Mouse (Mus musculus) intestine, embryonic 16.5 days (tissue): ENCODE data around the gene Diras1. TPM values are rescaled to one million over a fixed set of nuclear protein-coding genes. Genes with fewer than 3 reads are reported as not detected.
A peak's percentile ranks its signal among the peaks of the same experiment; 100 is the strongest.

Experiments used
- ATAC-seq: fragments of 200-750 bp; cut with Nextera tagmentation; 2 replicates; pipeline ENCODE4 v1.8.0; 2017; ENCODE audit warnings: moderate TSS enrichment, moderate library complexity
- H3K27ac ChIP-seq: fragments of 300-500 bp; sonication (generic); 2 replicates; pipeline ENCODE4 v1.5.1; 2014; ENCODE audit warnings: mild to moderate bottlenecking, low read length
- H3K27me3 ChIP-seq: fragments of 300-500 bp; sonication (generic); replicated peaks from 2 replicates; pipeline ENCODE4 v1.6.1; 2014; ENCODE audit warnings: low read length, control low read depth, mixed read lengths; ENCODE audit not compliant: control insufficient read depth, insufficient read depth
- H3K36me3 ChIP-seq: fragments of 300-500 bp; sonication (generic); 2 replicates; pipeline ENCODE4 v1.6.1; 2014; ENCODE audit warnings: low read length, control low read depth; ENCODE audit not compliant: control insufficient read depth, insufficient read depth
- H3K4me1 ChIP-seq: fragments of 300-500 bp; sonication (generic); 2 replicates; pipeline ENCODE4 v1.6.1; 2014; ENCODE audit warnings: low read length, control low read depth, mixed read lengths; ENCODE audit not compliant: control insufficient read depth, insufficient read depth
- H3K4me2 ChIP-seq: fragments of 300-500 bp; sonication (generic); 2 replicates; pipeline ENCODE4 v1.6.1; 2014; ENCODE audit warnings: low read depth, low read length, control low read depth
- H3K4me3 ChIP-seq: fragments of 300-500 bp; sonication (generic); 2 replicates; pipeline ENCODE4 v1.5.1; 2014; ENCODE audit warnings: mild to moderate bottlenecking, low read length
- H3K9ac ChIP-seq: fragments of 300-500 bp; sonication (generic); 2 replicates; pipeline ENCODE4 v1.6.1; 2014; ENCODE audit warnings: low read depth, low read length
- H3K9me3 ChIP-seq: fragments of 300-500 bp; sonication (generic); 2 replicates; pipeline ENCODE4 v1.6.1; 2016; ENCODE audit warnings: low read length, control low read depth; ENCODE audit not compliant: control insufficient read depth
- WGBS: fragments of 180-500 bp; shearing (Covaris S2); extraction: QIAGEN DNeasy Blood & Tissue Kit; methylation state at CpG from one replicate; pipeline ENCODE4 v1.1.7; 2014; 5-methylcytosine and 5-hydroxymethylcytosine counted together
- polyA plus RNA-seq: library from polyadenylated mRNA; unstranded; fragments of >200 nt; fragmentation: Nextera tagmentation; extraction: Ambion mirVana; gene quantifications from 2 replicates; pipeline ENCODE4 v1.2.1, GENCODE M21; 2015

The Diras1 gene
- polyA plus RNA-seq, 1 experiment from 2014 or later: 0.92 TPM

DNA sequence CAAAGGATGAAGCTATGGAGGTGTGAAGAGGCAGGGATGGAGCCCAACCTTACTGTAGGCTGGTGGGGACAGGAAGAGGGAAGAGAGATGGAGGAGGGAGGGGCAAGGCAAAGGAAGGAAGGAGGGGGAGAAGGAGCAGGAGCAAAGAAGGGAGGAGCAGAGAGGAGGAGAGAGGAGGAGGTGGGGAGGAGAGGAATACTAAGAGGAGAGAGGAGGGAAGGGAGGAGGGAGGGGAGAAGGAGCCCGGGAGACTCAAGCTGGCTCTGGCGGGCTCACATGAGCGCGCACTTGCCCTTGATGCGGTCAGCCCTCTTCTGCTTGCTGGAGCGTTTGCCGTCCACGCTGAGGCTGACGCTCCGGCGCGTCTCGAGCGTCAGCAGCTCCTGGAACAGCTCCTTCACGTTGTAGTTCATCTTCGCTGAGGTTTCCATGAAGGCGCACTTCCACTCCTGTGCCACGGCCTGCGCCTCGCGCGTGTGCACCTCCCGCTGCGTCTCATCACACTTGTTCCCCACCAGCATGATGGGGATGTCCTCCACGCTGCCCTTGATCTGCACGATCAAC, 3.8 kb downstream of the Diras1 start:
- Histone ChIP-seq H3K9me3 (no peaks in the 10 kb centered on the region), H3K4me2 (no peak overlapping the region), H3K36me3 (no peaks in the 10 kb centered on the region)

DNA sequence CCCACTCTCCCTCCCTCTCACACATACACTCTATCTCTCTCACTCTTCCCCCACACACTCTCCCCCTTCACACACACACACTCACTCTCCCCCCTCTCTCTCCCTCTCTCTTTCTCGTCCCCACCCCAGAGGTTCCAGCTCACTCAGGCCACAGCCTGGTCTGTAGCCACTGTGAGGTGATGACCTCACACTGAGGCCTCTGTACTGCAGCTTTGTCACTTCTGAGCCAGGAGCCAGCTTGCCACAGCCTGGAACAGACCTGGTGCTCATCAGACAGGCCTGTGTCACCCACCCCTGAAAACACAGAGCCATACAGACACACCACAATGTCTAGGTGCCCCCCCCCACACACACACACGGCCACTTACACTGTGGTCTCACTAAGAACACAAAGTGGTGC, 5.3 kb downstream of the Diras1 start:
- Histone ChIP-seq H3K4me3 (no peak overlapping the region), H3K27me3 (peaks cover 21% of the 10 kb centered on the region), H3K4me1 (no peaks in the 10 kb centered on the region), H3K36me3 (no peaks in the 10 kb centered on the region), H3K9me3 (no peaks in the 10 kb centered on the region), H3K9ac (no peak overlapping the region), H3K4me2 (no peak overlapping the region), H3K27ac (no peak overlapping the region)
- no peak for ATAC-seq
- 64% methylated on average over 2 of the region's 2 CpGs for WGBS

More for the DNA sequence above, 3.8 kb downstream of the Diras1 start:
- no peak for ATAC-seq
- no peaks in the 10 kb centered on the region for H3K4me1 ChIP-seq
- H3K9ac ChIP-seq: no peak overlapping the region
- H3K27ac ChIP-seq: no peak overlapping the region
- peaks cover 30% of the 10 kb centered on the region for H3K27me3 ChIP-seq
- 13% methylated on average over 26 of the region's 26 CpGs for WGBS
- H3K4me3 ChIP-seq: no peak overlapping the region

DNA sequence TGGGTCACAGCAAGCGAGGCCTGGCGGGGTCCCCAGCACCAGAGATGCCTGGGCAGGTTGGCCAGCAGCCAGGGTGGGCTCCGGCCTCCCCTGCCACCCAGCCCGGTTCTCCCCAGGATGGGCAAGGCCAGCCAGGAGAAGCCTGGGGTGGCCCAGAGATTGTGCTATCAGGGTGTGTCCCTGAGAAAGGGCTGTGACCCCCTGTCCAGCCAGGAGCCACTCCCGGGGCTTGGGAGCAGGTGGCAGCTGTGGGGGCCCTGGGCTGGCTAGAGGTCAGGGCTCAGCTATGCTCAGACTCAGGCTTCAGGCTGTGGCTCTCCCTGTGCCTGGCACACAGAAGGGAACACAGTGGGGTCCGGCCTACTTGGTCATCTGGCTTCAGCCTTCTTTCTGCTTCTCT, 5.8 kb downstream of the Diras1 start:
- H3K27me3 ChIP-seq: peaks cover 16% of the 10 kb centered on the region; the same call in 1 of the 2 replicates
- H3K4me3 ChIP-seq: no peak overlapping the region
- no peak overlapping the region for H3K27ac ChIP-seq
- H3K9me3 ChIP-seq: no peaks in the 10 kb centered on the region
- no peaks in the 10 kb centered on the region for H3K4me1 ChIP-seq
- 62% methylated on average over 6 of the region's 6 CpGs for WGBS
- no peaks in the 10 kb centered on the region for H3K36me3 ChIP-seq
- ATAC-seq: no peak
- no peak overlapping the region for H3K4me2 ChIP-seq
- no peak overlapping the region for H3K9ac ChIP-seq

GRCm38 (mm10) chr10:81018326-81018725, 7.1 kb downstream of the Diras1 start:
- no peaks in the 10 kb centered on the region for H3K4me1 ChIP-seq
- no peaks in the 10 kb centered on the region for H3K9me3 ChIP-seq
- H3K4me2 ChIP-seq: no peak overlapping the region
- H3K36me3 ChIP-seq: no peaks in the 10 kb centered on the region
- no peak overlapping the region for H3K27ac ChIP-seq
- ATAC-seq: no peak
- H3K27me3 ChIP-seq: peaks cover 8% of the 10 kb centered on the region; the same call in 1 of the 2 replicates
- no peak overlapping the region for H3K4me3 ChIP-seq
- WGBS: 37% methylated on average over 10 of the region's 10 CpGs
- H3K9ac ChIP-seq: no peak overlapping the region

DNA sequence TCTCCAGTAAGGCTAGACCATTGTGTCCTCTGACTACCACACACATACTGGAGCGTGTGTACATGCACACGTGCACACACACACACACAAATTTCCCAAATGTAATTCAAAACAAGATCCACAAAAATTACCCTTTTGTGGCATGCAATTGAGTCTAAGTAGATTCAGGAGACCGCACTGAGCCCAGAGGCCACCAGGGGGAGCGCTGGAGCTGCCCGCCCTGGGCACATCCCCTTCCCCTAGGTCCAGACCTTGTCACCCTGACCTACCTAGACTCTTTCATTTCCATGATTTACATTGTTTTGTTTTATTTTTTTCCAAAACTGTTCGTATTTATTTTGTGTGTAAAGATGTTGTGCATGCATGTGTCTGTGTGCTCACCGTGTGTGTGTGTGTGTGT, 8.8 kb downstream of the Diras1 start:
- no peak overlapping the region for H3K9ac ChIP-seq
- H3K9me3 ChIP-seq: no peaks in the 10 kb centered on the region
- ATAC-seq: no peak
- H3K27me3 ChIP-seq: no peaks in the 10 kb centered on the region; the same call in 1 of the 2 replicates
- no peak overlapping the region for H3K27ac ChIP-seq
- no peaks in the 10 kb centered on the region for H3K4me1 ChIP-seq
- H3K4me3 ChIP-seq: no peak overlapping the region
- no peak overlapping the region for H3K4me2 ChIP-seq
- H3K36me3 ChIP-seq: no peaks in the 10 kb centered on the region
- WGBS: 8% methylated on average over 7 of the region's 7 CpGs

GRCm38 (mm10) chr10:81015666-81016065, 9.8 kb downstream of the Diras1 start:
- Histone ChIP-seq H3K27ac (no peak overlapping the region), H3K36me3 (no peaks in the 10 kb centered on the region), H3K4me1 (no peaks in the 10 kb centered on the region), H3K4me3 (no peak overlapping the region), H3K9me3 (no peaks in the 10 kb centered on the region), H3K9ac (no peak overlapping the region), H3K27me3 (no peaks in the 10 kb centered on the region), H3K4me2 (no peak overlapping the region)
- no peak for ATAC-seq
- 89% methylated on average over 2 of the region's 2 CpGs for WGBS

GRCm38 (mm10) chr10:81014393-81015384, 10.8 kb downstream of the Diras1 start, which contains the start of gene Gng7:
Gene Gng7 (minus strand): TSS chr10:81014945.
- peak; percentile 97 for ATAC-seq
- 9% methylated on average over 31 of the region's 31 CpGs for WGBS

GRCm38 (mm10) chr10:81010851-81011250, 14.6 kb downstream of the Diras1 start:
- no peaks in the 10 kb centered on the region for H3K36me3 ChIP-seq
- ATAC-seq: no peak
- no peak overlapping the region for H3K27ac ChIP-seq
- no peak overlapping the region for H3K4me3 ChIP-seq
- H3K9ac ChIP-seq: no peak overlapping the region
- no peaks in the 10 kb centered on the region for H3K4me1 ChIP-seq
- H3K27me3 ChIP-seq: no peaks in the 10 kb centered on the region
- no peaks in the 10 kb centered on the region for H3K9me3 ChIP-seq
- WGBS: 70% methylated on average over 6 of the region's 6 CpGs
- H3K4me2 ChIP-seq: no peak overlapping the region

More at GRCm38 (mm10) chr10:81014393-81015384, 10.8 kb downstream of the Diras1 start, which contains the start of gene Gng7:
- no peaks in the 10 kb centered on the region for H3K27me3 ChIP-seq
- H3K9me3 ChIP-seq: no peaks in the 10 kb centered on the region
- H3K36me3 ChIP-seq: no peaks in the 10 kb centered on the region
- H3K4me1 ChIP-seq: no peaks in the 10 kb centered on the region
- peak within 1 kb of the TSS; percentile 47 for H3K4me3 ChIP-seq
- H3K4me2 ChIP-seq: peak within 1 kb of the TSS; percentile 67
- no peak within 1 kb of the TSS for H3K27ac ChIP-seq
- H3K9ac ChIP-seq: peak within 1 kb of the TSS; percentile 42

DNA sequence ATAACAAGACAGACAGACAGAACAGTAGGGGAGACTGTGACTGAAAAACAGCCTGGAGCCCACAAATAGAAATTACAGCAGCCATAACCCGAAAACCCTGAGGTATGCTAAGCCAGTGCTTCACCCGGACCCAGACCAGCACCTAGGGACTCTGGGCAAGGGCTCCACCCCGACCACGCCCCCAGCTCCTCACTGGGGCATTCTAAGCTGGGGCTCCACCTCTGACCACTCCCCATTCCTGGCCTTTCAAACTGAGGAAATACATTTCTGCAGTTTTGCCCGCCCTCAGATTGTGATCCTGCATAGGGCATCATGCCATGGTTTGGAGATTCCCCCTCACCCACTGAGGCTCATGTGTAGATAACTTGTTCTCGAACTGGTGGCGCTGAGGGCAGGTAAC, 18.2 kb downstream of the Diras1 start:
- Histone ChIP-seq H3K27me3 (no peaks in the 10 kb centered on the region), H3K4me3 (no peak overlapping the region), H3K4me1 (no peaks in the 10 kb centered on the region), H3K27ac (no peak overlapping the region), H3K9ac (no peak overlapping the region), H3K9me3 (no peaks in the 10 kb centered on the region), H3K36me3 (no peaks in the 10 kb centered on the region), H3K4me2 (no peak overlapping the region)
- WGBS: 31% methylated on average over 7 of the region's 7 CpGs
- ATAC-seq: 0 out of 2 replicates have a peak, but pooled peaks have one; percentile 55
